Mouse (Mus musculus) forebrain, embryonic 16.5 days (tissue): Measurements from ENCODE around the gene Ccdc71. TPM values are rescaled to one million over a fixed set of nuclear protein-coding genes. Genes with fewer than 3 reads are reported as not detected.

ENCODE experiments used
- ATAC-seq: fragments of 200-750 bp; cut with Nextera tagmentation; 2 replicates; pipeline ENCODE4 v1.8.0; 2017; ENCODE audit warnings: mild to moderate bottlenecking, moderate library complexity
- H3K27ac ChIP-seq: fragments of 300-500 bp; sonication (generic); 2 replicates; pipeline ENCODE4 v1.5.1; 2014; ENCODE audit warnings: low read length, control low read depth
- H3K27me3 ChIP-seq: fragments of 300-500 bp; sonication (generic); replicated peaks from 2 replicates; pipeline ENCODE4 v1.6.1; 2014; ENCODE audit warnings: low read length; ENCODE audit not compliant: control insufficient read depth, insufficient read depth
- H3K36me3 ChIP-seq: fragments of 300-500 bp; sonication (generic); 2 replicates; pipeline ENCODE4 v1.6.1; 2014; ENCODE audit not compliant: control insufficient read depth, insufficient read depth
- H3K4me1 ChIP-seq: fragments of 300-500 bp; sonication (generic); replicated peaks from 2 replicates; pipeline ENCODE4 v1.6.1; 2014; ENCODE audit warnings: low read length; ENCODE audit not compliant: control insufficient read depth, insufficient read depth
- H3K4me2 ChIP-seq: fragments of 300-500 bp; sonication (generic); 2 replicates; pipeline ENCODE4 v1.6.1; 2014; ENCODE audit warnings: mild to moderate bottlenecking, low read length, control low read depth
- H3K4me3 ChIP-seq: fragments of 300-500 bp; sonication (generic); replicated peaks from 2 replicates; pipeline ENCODE4 v1.5.1; 2014; ENCODE audit warnings: mild to moderate bottlenecking, low read length, control low read depth
- H3K9ac ChIP-seq: fragments of 300-500 bp; sonication (generic); replicated peaks from 2 replicates; pipeline ENCODE4 v1.6.1; 2014; ENCODE audit warnings: low read depth, low read length, control low read depth
- H3K9me3 ChIP-seq: fragments of 300-500 bp; sonication (generic); 2 replicates; pipeline ENCODE4 v1.6.1; 2016; ENCODE audit warnings: low read length; ENCODE audit not compliant: control insufficient read depth
- WGBS: fragments of 180-500 bp; shearing (Covaris S2); extraction: QIAGEN DNeasy Blood & Tissue Kit; methylation state at CpG from one replicate; pipeline ENCODE4 v1.1.7; 2014; 5-methylcytosine and 5-hydroxymethylcytosine counted together
- polyA plus RNA-seq: library from polyadenylated mRNA; unstranded; fragments of >200 nt; fragmentation: Nextera tagmentation; extraction: Ambion mirVana; gene quantifications from 2 replicates; pipeline ENCODE4 v1.2.1, GENCODE M21; 2015

Gene Ccdc71
- polyA plus RNA-seq, 1 experiment from 2014 or later, result 68.7 TPM

GRCm38 (mm10) chr9:108508776-108509175, 48.4 kb downstream of the Ccdc71 start:
- Histone ChIP-seq H3K9me3 (no peaks in the 10 kb centered on the region), H3K27ac (no peak overlapping the region), H3K4me3 (no peak overlapping the region; the same call in 1 of the 2 replicates), H3K4me1 (peaks cover 15% of the 10 kb centered on the region), H3K27me3 (no peaks in the 10 kb centered on the region), H3K4me2 (peak overlapping the region; percentile 83), H3K9ac (no peak overlapping the region), H3K36me3 (peaks cover 21% of the 10 kb centered on the region; the same call in 1 of the 2 replicates)
- ATAC-seq, result no peak
- WGBS, result 88% methylated on average over 7 of the region's 7 CpGs

Other genes starting within 250 kb of the Ccdc71 start
- gene Dag1, start 196.6 kb upstream of the Ccdc71 start, polyA plus RNA-seq, result 56.3 and 57.9 TPM in 2 replicates
- 139 and 158 TPM in 2 replicates for gene Nicn1, start 170.1 kb upstream of the Ccdc71 start, polyA plus RNA-seq
- 22.3 and 23.8 TPM in 2 replicates for gene Amt, start 163.7 kb upstream of the Ccdc71 start, polyA plus RNA-seq
- gene Rhoa, start 154.4 kb upstream of the Ccdc71 start, polyA plus RNA-seq, result 282 and 351 TPM in 2 replicates
- 34.3 and 37.6 TPM in 2 replicates for gene Tcta, start 154.4 kb upstream of the Ccdc71 start, polyA plus RNA-seq
- gene Gpx1, start 121.6 kb upstream of the Ccdc71 start, polyA plus RNA-seq, result 369 and 398 TPM in 2 replicates
- gene Usp4, start 112.7 kb upstream of the Ccdc71 start, polyA plus RNA-seq, result 146 and 163 TPM in 2 replicates
- 2.0 and 2.2 TPM in 2 replicates for gene 1700102P08Rik, start 67.7 kb upstream of the Ccdc71 start, polyA plus RNA-seq
- 0.96 and 0.99 TPM in 2 replicates for gene Ccdc36, start 32.0 kb upstream of the Ccdc71 start, polyA plus RNA-seq
- not detected in 2 replicates for gene BC048562, start 24.0 kb upstream of the Ccdc71 start, polyA plus RNA-seq
- 42.6 and 55.6 TPM in 2 replicates for gene Klhdc8b, start 1.1 kb downstream of the Ccdc71 start, polyA plus RNA-seq
- 17.6 and 23.4 TPM in 2 replicates for gene Lamb2, start 19.2 kb downstream of the Ccdc71 start, polyA plus RNA-seq
- gene Usp19, start 30.1 kb downstream of the Ccdc71 start, polyA plus RNA-seq, result 85.9 and 91.5 TPM in 2 replicates
- 69.1 and 71.5 TPM in 2 replicates for gene Qars, start 47.2 kb downstream of the Ccdc71 start, polyA plus RNA-seq
- 152 and 164 TPM in 2 replicates for gene Qrich1, start 56.3 kb downstream of the Ccdc71 start, polyA plus RNA-seq
- 118 and 128 TPM in 2 replicates for gene Impdh2, start 99.8 kb downstream of the Ccdc71 start, polyA plus RNA-seq
- gene Ndufaf3, start 106.9 kb downstream of the Ccdc71 start, polyA plus RNA-seq, result 68.9 and 77.4 TPM in 2 replicates
- gene Dalrd3, start 109.4 kb downstream of the Ccdc71 start, polyA plus RNA-seq, result 258 and 296 TPM in 2 replicates
- 209 and 267 TPM in 2 replicates for gene Wdr6, start 118.2 kb downstream of the Ccdc71 start, polyA plus RNA-seq
- gene P4htm, start 137.1 kb downstream of the Ccdc71 start, polyA plus RNA-seq, result 21.9 and 23.6 TPM in 2 replicates
- gene Arih2, start 188.9 kb downstream of the Ccdc71 start, polyA plus RNA-seq, result 59.9 and 61.8 TPM in 2 replicates
- gene Slc25a20, start 201.6 kb downstream of the Ccdc71 start, polyA plus RNA-seq, result 46.3 and 47.8 TPM in 2 replicates
- 37.6 and 41.3 TPM in 2 replicates for gene Prkar2a, start 228.8 kb downstream of the Ccdc71 start, polyA plus RNA-seq